Comparison of ENCODE assay signal across 8 mouse cellular contexts in genomic region chr6:87002521-87003055, GRCm38 (mm10). TPM values are rescaled to one million over a fixed set of nuclear protein-coding genes. Genes with fewer than 3 reads are reported as not detected.
DNase-seq lines count a peak whose midpoint lies in the region; ATAC-seq and TF ChIP-seq lines count a peak whose summit lies in the region.

No protein-coding gene starts in this region.

- no peak overlapping the region for H3K4me3 ChIP-seq in embryonic facial prominence, embryonic 10.5 days
- H3K4me3 ChIP-seq in limb, embryonic 14.5 days (replicated peaks; ENCODE audit: low read length): no peak overlapping the region
- H3K4me3 ChIP-seq in stomach, embryonic 14.5 days (ENCODE audit: low read depth, low read length): no peak overlapping the region

- no peaks in the 10 kb centered on the region for H3K27me3 ChIP-seq in embryonic facial prominence, embryonic 10.5 days (replicated peaks; ENCODE audit: low read depth, poor library complexity, severe bottlenecking)
- H3K27me3 ChIP-seq in limb, embryonic 14.5 days (ENCODE audit: control insufficient read depth, insufficient read depth, low read length): no peaks in the 10 kb centered on the region
- no peaks in the 10 kb centered on the region for H3K27me3 ChIP-seq in stomach, embryonic 14.5 days (ENCODE audit: control insufficient read depth, insufficient read depth, low read length)

- peaks cover 10% of the 10 kb centered on the region for H3K36me3 ChIP-seq in embryonic facial prominence, embryonic 10.5 days (replicated peaks)
- H3K36me3 ChIP-seq in limb, embryonic 14.5 days (ENCODE audit: control insufficient read depth, insufficient read depth, low read length): peaks cover 14% of the 10 kb centered on the region
- H3K36me3 ChIP-seq in stomach, embryonic 14.5 days (ENCODE audit: control insufficient read depth, insufficient read depth, low read length): peaks cover 8% of the 10 kb centered on the region; the same call in 1 of the 2 replicates

- H3K4me2 ChIP-seq in limb, embryonic 14.5 days (replicated peaks; ENCODE audit: low read depth, low read length, severe bottlenecking): no peak overlapping the region
- H3K4me2 ChIP-seq in stomach, embryonic 14.5 days (replicated peaks; ENCODE audit: low read depth, low read length): no peak overlapping the region

- peak; percentile 93 for DNase-seq in 416B (ENCODE audit: low read depth)
- DNase-seq in adrenal gland, postnatal 10 days: peak; percentile 90
- peak; percentile 79 for DNase-seq in embryonic facial prominence, embryonic 10.5 days (ENCODE audit: low spot score)
- DNase-seq in heart, adult 18-20 months: peak; percentile 89 to 94
- peak; percentile 87 to 93 for DNase-seq in kidney, adult 8-10 months
- peak; percentile 87 for DNase-seq in limb, embryonic 14.5 days (ENCODE audit: low spot score)
- peak; percentile 87 for DNase-seq in naive thymus-derived CD4-positive, alpha-beta T cell, adult 2 months (ENCODE audit: low read depth)

- no peaks in the 10 kb centered on the region for H3K4me1 ChIP-seq in embryonic facial prominence, embryonic 10.5 days
- H3K4me1 ChIP-seq in limb, embryonic 14.5 days (ENCODE audit: control insufficient read depth, insufficient read depth, low read length): no peaks in the 10 kb centered on the region
- no peaks in the 10 kb centered on the region for H3K4me1 ChIP-seq in stomach, embryonic 14.5 days (ENCODE audit: control insufficient read depth, insufficient read depth, low read length)

- H3K9ac ChIP-seq in limb, embryonic 14.5 days (ENCODE audit: low read depth, low read length, severe bottlenecking): no peak overlapping the region
- H3K9ac ChIP-seq in stomach, embryonic 14.5 days (replicated peaks; ENCODE audit: low read depth, low read length): no peak overlapping the region

- no peak for TF ChIP-seq POLR2A in limb, embryonic 14.5 days (IDR thresholded peaks at IDR 0.05; ENCODE audit: borderline replicate concordance, extremely low read depth, insufficient read depth, insufficient read length)

- no peaks in the 10 kb centered on the region for H3K9me3 ChIP-seq in embryonic facial prominence, embryonic 10.5 days
- no peaks in the 10 kb centered on the region for H3K9me3 ChIP-seq in limb, embryonic 14.5 days (ENCODE audit: control insufficient read depth, low read length)
- H3K9me3 ChIP-seq in stomach, embryonic 14.5 days (ENCODE audit: control insufficient read depth, low read depth, low read length): no peaks in the 10 kb centered on the region

- H3K27ac ChIP-seq in embryonic facial prominence, embryonic 10.5 days (replicated peaks): 0 out of 2 replicates have a peak overlapping the region, but pooled peaks have one; percentile 44
- H3K27ac ChIP-seq in limb, embryonic 14.5 days (replicated peaks; ENCODE audit: low read depth, low read length): 0 out of 2 replicates have a peak overlapping the region, but pooled peaks have one; percentile 21
- H3K27ac ChIP-seq in stomach, embryonic 14.5 days (ENCODE audit: low read length): no peak overlapping the region

- peak; percentile 68 for ATAC-seq in limb, embryonic 14.5 days (ENCODE audit: low FRiP score, low read depth)
- ATAC-seq in stomach, embryonic 14.5 days (ENCODE audit: insufficient number of reproducible peaks, insufficient read depth, low FRiP score, low read depth): peak; percentile 42; the same call in 1 of the 2 replicates

- WGBS in embryonic facial prominence, embryonic 10.5 days: 55% methylated on average over 8 of the region's 8 CpGs
- WGBS in limb, embryonic 14.5 days: 48% methylated on average over 8 of the region's 8 CpGs
- 48% methylated on average over 8 of the region's 8 CpGs for WGBS in stomach, embryonic 14.5 days

RNA-seq across cellular contexts. Expression of gene Nfu1, which starts 6.4 kb away (rescaled TPM):
- 100 to 1,000 TPM in 1 of 2 experiments, 10 to 100 TPM in 1; 88.7 to 100 TPM for total RNA-seq in adrenal gland, postnatal 10 days (2021)
- polyA plus RNA-seq in embryonic facial prominence, embryonic 10.5 days (2016; fragmentation: Nextera tagmentation; extraction: Ambion mirVana): 103 and 104 TPM in 2 replicates
- 10 to 100 TPM; 78.6 to 80.5 TPM for total RNA-seq in heart, adult 18-20 months (2021)
- polyA plus RNA-seq in limb, embryonic 14.5 days (2012; rRNA removed): 136 and 141 TPM in 2 replicates
- polyA plus RNA-seq in limb, embryonic 14.5 days (2014; fragmentation: Nextera tagmentation; extraction: Ambion mirVana): 94.1 and 104 TPM in 2 replicates
- polyA plus RNA-seq in stomach, embryonic 14.5 days (2014; fragmentation: Nextera tagmentation; extraction: Ambion mirVana): 100 and 108 TPM in 2 replicates

RNA-seq across cellular contexts. Expression of gene Gfpt1, which starts 40.1 kb away (rescaled TPM):
- 10 to 100 TPM; 35.1 to 35.7 TPM for total RNA-seq in adrenal gland, postnatal 10 days (2021)
- polyA plus RNA-seq in embryonic facial prominence, embryonic 10.5 days (2016; fragmentation: Nextera tagmentation; extraction: Ambion mirVana): 17.0 and 17.5 TPM in 2 replicates
- total RNA-seq in heart, adult 18-20 months (2021): 10 to 100 TPM; 16.9 to 20.8 TPM
- polyA plus RNA-seq in limb, embryonic 14.5 days (2012; rRNA removed): 35.8 and 37.7 TPM in 2 replicates
- 21.5 and 22.7 TPM in 2 replicates for polyA plus RNA-seq in limb, embryonic 14.5 days (2014; fragmentation: Nextera tagmentation; extraction: Ambion mirVana)
- 31.9 and 32.8 TPM in 2 replicates for polyA plus RNA-seq in stomach, embryonic 14.5 days (2014; fragmentation: Nextera tagmentation; extraction: Ambion mirVana)
